Mouse (Mus musculus): ENCODE data around the gene Cab39l.
"Not testable (repeated sequence)": the region's sequence is repeated elsewhere in the genome, so short reads cannot be mapped to it uniquely, and the experiment has no call there.

Cab39l gene

DNA sequence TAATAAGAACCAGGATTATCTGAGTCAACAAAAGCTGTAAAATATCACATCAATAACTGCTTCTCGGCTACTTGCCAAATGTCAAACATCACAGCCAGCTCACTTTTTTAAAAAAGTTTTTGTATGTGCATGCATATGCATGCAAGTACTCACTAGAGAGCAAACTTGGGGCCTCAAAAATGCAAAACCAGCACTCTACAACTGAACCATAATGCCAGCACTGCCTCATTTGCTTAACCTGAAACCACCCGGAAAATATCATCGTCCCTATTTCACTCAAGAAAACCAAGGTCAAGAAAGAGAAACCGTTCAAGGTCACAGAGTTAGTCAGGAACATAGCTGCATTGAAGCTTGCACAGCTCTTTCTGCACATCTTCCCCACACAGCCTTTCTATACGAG lies 135.6 kb downstream of the Cab39l start:
- no peak for DNase-seq (ENCODE audit: low spot score)

DNA sequence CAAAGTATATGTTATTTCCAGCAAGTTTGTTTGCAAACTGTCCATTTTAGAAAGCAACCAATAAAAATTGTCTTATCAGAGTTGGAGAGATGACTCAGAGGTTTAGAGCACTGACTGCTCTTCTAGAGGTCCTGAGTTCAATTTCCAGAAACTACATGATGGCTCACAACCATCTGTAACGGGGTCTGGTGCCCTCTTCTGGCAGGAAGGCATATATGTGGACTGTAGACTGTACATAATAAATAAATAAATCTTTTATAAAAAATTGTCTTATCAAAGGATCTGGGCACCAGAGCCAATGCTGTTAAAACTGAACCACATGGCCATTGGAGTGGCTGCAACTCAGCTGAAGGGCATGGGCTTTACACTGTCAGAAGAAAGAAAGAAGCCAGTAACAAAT lies 149.8 kb downstream of the Cab39l start:
- no peak for DNase-seq (ENCODE audit: low spot score)

DNA sequence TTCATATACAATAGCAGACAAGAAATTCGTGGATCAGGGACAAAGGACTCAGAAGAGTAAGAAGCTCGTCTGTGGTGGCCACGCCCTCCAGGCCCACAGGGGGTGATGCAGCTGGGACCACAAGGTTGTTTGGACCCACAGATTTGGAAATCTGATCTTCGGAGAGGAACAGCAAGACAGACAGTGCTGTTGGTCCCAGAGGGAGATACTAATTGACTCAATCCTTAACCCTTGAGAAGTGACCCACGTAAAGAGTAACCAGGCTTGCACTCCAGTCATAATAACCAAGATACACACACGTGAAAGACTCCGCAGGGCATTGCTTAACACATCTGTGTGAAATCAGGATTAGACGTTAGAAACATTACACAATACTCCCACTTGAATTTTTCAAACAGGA lies 151.1 kb downstream of the Cab39l start:
- no peak for DNase-seq (ENCODE audit: low spot score)

DNA sequence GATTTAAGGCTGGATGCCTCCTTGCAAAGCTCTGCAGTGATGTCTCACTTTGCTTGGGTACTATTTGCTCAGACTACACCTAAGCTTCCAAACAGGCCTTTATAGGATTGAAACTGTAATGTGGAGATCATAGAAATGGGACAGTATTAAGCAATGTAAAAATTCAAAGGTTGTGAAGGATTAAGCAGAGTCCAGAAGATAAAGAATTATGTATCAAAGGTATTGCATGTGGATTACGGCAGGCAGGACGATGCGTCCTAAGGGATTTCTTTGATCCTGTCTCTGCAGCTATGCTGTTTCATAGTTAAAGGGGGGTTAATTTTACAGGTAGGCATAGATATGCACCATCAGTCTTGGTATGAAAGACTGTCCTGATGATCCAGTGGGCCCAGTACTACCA lies 151.8 kb downstream of the Cab39l start:
- no peak for DNase-seq (ENCODE audit: low spot score)

DNA sequence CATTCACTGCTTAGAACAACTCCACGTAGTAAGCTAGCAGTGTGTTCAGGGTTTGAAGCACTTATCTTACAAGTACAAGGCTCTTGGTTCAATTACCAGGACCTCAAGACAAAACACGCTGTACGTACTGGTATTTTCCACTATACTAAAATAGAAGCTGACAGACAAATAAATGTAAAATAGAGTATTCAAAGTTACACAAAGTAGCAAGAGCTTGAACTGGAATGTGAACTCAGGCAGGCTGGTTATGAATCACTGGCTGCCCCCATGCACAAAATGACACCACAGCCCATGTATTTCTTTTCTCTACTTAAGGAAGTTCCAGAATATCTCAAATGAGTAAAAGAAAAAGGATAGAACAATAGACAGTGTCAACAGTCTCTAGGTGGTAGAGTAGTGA lies 154.2 kb downstream of the Cab39l start:
- no peak for DNase-seq (ENCODE audit: low spot score)

DNA sequence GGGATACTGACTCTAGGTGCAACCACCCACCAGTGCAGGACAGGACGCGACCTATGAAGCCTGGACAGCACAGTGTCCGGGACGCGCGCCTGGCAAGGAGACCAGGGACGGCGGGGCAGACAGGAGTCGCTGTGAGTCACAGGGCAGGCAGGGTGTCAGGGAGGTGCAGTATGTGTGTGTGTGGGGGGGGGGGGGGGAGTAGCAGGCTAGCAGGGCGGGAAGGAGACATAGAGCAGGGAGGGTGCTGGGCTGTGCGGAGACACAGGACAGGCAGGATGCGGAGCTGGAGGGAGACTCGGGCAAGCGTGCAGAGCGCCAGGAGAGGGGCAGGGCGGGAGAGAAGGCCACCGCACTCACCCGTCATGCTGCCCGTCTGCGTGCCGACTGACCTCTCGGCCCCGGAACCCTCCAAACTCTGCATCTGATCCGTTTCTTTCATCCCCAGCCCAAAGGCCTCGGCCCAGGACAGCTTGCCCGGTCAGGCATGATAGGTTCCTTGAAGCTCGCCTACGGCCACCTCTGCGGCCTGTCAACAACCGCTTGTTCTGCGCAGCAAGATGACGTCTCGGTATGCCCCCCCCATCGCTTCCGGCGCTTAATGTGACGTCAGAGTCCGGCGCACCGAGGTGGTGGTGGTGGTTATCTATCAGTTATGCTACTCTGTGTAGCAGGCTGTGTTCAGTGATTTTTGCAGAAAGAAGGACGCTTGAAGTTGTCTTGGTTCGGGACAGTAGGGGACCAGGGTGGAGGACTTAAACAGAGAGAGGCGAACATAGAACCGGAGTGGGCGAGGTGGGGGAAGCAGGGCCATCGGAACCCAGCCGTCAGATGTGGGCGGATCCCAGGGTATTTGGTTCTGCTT lies 156.9 kb downstream of the Cab39l start, which contains the start of gene Cdadc1:
Cdadc1 (minus strand) TSS at position 562 of the 862 bp plus-strand sequence.
- DNase-seq (ENCODE audit: low spot score), result peak; percentile 90

DNA sequence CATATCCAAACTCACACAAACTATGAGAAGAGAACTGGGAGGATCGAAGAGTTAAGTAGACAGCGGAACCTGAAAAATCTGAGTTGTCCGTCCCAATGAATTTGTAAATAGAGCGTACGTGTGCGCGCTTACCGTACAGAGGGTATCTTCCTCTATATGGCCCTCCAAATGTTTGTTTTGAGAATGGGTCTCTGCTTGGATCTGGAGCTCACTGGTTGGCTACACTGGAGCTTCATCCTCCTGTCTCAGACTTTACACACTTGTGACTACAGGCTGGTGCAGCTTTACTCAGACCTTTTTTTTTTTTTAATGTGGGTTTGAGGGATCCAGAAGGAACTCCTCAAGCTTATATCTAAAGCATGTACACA lies 157.5 kb downstream of the Cab39l start:
- DNase-seq (ENCODE audit: low spot score), result no peak

DNA sequence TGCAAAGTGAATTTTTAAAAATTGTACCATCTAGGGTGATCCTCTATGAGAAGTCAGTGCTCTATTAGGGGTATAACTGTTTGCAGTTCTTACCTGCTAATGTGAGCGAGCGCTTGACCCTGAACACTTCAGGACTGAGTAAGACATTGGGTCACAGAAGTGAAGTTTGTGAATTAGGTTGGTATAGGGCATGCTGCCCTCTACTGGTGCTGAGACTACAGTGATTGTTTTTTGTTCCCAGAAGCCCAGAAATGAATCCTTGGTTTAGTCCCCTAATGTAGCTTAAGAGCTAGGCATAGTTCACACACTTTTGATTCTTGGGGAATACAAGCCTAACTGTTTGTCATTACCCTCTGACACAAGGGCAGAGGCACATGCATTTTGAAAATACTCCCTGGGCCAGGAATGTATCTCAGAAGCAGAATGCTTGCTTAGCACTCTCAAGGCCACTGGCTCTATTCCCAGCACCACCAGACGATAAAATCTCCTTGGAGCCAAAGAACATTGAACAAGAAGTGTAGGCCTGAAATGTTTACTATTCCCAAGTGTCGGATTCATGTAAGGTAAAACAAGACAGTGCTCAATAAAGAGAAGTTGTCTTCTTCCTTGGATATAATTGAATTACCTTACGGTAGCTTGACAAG lies 163.4 kb downstream of the Cab39l start:
- DNase-seq (ENCODE audit: low spot score), result no peak

DNA sequence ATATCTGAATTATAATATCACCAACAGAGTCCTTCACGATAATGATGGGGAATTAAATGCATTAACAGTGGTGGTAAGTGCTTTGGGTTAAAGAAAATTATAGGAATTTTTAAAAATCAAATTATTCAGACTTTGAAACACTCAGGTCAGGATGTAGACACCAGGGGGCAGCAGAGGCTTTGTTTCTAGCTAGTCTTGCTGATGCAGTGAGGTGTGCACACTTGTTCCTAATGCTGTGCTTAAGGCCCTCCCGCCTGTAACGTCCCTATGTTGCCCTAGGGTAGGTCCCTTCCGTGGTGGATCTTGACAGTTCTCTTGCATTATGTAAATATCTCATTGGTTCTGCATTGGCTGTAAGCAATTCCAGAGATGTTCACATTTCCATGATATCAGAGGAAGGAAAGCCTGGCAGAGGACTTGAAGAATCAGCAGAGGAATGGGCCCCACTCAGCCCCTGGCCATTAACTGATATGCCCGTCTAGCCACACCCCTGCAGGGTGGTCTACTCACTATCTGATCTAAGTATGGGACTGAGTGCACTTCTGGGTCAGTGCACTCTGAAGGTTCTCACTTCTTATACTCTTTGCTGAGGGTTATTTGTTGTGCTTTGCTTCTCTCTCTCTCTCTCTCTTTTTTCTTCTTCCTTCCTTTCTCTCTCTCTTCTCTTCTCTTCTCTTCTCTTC lies 165.0 kb downstream of the Cab39l start:
- peak; percentile 44 for DNase-seq (ENCODE audit: low spot score)

DNA sequence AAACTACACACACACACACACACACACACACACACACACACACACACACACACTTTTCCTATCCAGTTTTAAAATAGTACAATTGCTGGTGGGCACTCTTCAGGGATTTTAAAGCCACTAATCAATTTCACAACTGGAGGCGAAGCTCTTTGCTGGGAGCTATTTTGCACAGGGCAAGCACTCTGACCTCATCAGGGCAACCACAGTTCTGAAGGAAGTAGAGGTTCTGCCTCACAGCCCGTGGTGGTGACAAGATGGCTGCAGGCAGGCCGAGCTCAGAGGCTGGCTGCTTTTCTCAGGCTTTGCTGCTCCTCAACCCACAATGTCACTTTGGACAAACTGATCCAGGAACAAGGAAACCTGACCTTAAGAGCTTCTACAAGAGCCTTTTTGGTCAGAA lies 166.2 kb downstream of the Cab39l start:
- DNase-seq (ENCODE audit: low spot score), result no peak

DNA sequence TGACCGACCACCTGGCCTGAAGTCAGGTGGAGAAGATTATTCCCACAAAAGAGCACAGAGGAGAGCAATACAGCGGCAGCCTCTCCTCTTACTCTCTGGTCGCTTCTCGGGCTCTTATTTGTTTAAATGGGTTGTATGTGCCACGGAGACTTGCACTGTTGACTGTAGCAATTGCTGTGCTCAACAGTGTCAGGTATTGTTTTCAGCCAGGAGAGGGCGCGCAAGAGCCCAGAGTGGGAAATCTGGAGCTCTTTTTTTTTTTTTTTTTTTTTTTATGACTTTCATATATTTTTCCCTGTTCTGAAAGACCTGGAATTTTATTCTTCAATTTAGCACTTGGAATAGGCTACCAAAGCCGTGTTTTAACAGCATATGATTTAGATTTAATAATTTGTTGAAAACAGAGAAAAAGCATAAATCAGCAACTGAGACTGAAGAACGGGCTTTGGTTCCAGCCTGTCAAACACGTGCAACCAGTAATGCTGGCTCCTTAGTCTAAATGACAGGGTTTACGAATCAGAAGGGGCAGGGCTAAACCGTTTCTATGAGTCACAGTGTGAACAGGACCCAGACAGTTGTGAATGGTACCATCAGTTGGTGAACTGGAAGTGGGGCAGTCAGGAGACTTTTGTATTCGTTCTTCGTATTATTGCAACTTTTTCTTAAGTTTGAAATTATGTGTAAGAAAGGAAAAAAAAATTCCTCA lies 172.3 kb downstream of the Cab39l start:
- no peak for DNase-seq (ENCODE audit: low spot score)

DNA sequence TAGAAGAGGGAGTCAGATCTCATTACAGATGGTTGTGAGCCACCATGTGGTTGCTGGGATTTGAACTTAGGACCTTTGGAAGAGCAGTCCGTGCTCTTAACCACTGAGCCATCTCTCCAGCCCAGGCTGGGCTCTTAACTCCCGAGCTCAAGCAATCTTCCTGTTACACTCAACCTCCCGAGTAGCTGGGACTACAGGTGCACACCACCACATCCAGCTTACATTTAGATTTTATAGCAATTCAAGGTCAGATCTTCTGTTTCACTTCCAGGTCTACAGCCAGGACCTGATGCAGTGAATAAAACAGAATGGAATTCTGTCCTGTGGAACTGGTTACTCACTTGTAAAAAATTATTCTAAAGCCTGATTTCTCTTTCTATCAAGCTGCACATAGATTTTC lies 173.4 kb downstream of the Cab39l start:
- DNase-seq (ENCODE audit: low spot score), result not testable (repeated sequence)

DNA sequence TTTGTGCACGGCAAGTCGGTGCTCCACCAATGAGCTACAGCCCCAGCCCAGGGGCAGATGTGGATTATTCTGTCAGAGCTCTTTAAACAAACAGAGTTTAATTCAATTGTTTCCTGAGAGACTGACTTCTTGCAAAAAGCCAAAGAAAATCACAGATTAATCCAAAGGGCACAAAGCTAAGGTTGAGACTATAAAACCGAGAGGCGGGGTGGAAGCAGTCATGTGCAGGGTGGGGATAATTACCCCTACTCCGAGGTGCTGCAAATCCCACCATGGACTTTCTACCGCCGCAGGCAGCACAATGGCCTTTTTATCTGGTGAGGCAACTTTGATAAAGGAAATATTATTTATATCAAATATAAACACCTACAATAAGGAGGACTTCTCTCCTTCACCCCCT lies 176.0 kb downstream of the Cab39l start:
- DNase-seq (ENCODE audit: low spot score), result no peak

DNA sequence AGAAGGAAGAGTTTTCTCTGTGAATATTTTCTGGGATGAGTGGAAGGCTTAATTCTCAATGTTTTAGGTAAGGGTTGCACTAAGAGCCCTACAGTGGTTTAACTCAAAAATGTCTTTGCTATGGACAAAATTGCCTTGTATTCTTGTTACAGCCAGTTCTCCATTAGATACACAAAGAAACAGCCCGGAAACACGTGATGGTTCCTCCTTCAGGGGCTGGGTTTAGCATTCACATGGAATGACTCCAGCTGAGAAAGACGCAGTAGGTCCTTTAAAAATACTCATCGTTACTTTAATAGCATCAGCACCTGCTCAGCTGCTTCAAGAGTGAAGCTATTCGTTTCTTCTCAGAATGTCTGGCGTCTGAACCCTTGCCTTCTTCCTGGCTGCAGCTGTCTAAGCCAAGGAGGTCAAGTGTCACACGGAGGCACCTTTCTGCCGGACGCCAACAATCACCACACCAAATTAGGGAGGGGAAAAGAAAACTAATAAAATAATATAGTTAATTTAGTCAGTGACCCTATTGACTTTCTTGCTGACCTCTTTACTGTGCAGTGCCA lies 183.6 kb downstream of the Cab39l start:
- DNase-seq (ENCODE audit: low spot score), result no peak

DNA sequence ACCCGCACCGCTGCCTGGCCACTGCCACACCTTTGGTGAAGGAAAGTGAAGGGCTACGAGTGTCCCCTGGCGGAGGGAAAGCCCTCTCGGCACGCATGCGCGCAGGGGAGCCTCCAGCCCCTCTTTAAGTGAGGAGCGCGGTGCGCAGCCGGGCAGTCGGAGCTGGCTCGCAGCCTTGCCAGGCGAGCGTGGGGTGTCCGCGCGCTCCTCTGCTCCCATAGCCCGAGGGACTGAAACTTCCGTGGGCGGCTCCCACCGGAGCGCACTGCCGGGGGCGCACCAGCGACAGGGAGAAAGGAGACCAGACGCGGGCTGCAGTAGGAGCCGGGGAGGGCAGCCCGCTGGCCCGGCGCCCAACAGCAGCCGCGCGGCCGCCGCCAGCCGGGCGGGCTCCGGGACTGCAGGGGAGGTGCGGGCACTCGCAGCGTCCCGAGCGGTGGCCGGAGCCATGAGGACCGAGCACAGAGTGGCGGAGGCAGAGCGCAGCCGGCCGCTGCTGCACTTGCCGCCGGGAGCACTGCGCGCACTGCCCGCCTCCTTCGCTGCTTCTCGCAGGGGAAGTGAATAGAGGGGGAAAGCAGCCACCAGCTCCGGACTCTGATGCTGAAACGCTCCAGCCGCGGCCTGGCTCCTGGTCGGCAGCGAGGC lies 184.5 kb downstream of the Cab39l start, which contains the start of gene Shisa2:
Shisa2 (plus strand) TSS at position 151 of the 648 bp plus-strand sequence.
- DNase-seq (ENCODE audit: low spot score), result peak; percentile 36

DNA sequence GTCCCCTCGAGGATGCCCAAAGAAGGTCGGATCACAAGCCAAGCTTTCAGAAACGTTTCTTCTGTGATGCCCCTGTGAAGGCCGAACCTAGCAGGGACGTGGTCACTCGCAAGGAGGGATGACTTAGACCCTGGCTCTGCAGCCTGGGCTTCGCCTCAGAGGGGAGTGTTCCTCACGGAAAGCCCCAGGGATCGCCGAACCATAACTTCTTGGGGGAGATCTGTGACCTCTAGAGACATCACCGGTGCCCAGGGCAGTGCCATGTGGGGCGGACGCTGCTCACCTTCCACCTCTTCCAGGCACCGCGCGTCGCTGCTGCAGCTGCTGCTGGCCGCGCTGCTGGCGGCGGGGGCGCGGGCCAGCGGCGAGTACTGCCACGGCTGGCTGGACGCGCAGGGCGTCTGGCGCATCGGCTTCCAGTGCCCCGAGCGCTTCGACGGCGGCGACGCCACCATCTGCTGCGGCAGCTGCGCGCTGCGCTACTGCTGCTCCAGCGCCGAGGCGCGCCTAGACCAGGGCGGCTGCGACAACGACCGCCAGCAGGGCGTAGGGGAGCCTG lies 185.1 kb downstream of the Cab39l start:
- DNase-seq (ENCODE audit: low spot score), result no peak

DNA sequence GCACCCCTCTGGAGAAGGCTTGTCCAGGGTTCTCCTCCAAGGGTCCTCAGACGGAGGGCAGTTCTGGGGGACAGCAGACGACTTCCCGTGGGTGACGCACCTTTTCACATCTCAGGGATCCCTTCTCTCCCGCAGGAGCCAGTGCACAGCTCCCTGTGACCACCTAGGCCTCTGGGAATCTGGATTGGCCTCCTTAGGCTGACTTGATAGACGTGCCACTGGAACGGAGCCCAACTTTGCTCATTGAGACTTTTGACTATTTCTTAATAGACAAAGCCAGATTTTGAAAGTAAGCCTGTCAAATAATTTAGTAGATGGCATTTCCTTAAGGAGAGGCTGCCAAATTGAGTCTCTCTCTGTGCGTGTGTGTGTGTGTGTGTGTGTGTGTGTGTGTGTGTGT lies 185.9 kb downstream of the Cab39l start:
- DNase-seq (ENCODE audit: low spot score), result no peak

DNA sequence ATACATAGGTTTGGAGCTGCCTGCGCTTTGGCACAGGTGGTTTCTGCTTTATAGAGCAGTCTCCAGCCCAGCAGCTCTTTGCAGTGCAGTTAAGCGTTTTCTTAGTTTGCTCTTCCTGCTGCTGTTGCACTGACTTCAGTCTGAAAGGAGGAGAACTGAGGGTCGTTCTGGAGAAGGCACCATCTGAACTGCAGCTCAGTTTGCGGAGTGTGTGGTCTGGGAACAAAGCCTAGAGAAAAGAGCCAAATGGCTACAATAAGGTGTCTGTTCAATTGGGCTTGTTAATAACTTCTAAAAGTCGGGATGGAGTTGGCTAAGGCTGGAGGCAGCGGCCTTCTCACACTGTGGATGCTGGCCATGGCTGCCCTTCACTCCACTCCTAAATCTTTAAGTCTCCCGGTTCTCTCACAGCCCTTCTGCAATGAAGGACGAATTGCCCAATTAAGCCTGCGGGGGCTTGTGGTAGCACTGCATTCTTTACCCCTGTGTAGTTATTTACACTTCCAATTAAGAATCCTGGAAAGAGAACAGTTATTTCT lies 186.4 kb downstream of the Cab39l start:
- no peak for DNase-seq (ENCODE audit: low spot score)

DNA sequence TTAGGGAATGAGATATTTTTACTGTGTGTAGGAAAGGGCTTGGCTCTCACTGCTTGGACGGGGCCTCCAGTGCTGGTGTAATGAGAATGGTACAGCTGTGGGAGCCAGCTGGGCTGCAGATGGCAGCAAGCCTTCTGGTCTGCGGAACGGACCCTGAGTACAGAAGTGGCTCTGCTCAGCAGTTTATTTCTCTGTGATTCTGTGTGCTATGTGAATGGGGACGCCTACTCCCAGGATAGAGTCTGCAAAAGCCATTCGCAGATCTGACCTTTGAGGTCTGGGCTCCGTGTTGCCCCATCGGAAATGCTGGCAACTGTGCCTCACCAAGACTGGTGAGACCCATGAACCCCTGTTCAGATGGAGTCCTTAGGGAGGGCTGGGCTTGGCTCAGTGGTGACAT lies 187.1 kb downstream of the Cab39l start:
- DNase-seq (ENCODE audit: low spot score), result no peak

DNA sequence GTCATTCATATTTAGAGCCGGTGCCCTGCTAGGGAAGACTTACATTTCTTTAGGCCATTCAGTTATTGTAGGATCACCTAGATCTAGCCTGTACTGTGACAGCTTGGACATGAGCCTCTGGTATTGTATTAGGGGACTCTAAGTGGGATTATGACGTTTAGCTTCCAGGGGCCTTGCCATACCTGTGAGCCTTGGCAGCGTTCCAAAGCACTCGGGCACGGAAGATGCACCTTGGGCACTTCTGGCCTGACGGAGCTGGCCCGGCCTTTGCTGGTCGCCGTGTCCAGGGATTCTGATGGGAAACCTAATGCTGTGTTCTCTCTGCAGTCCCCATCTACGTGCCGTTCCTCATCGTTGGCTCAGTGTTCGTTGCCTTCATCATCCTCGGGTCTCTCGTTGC lies 188.5 kb downstream of the Cab39l start:
- DNase-seq (ENCODE audit: low spot score), result no peak

DNA sequence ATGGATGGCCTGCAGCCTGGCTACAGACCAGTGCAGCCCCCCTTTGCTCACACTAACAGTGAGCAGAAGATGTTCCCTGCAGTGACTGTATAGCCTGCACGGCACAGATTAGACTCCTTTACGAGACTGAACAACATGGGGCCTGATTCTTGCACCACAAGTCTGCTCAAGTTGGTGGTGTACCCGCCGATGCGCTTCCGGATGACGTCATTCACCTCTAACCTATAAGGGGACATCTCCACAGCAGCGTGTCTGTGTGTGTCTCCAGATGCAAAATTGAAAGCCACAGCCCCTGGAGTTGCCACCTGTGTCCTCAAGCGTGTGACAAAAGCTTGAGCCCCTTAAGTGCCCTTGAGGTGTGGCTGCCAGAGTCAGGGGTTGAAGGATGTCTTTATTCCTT lies 189.3 kb downstream of the Cab39l start:
- DNase-seq (ENCODE audit: low spot score), result no peak
